Mouse (Mus musculus): ENCODE data around the gene Smo.

Gene Smo

GRCm38 (mm10) chr6:29735336-29735688 lies at the start of gene Smo:
Smo (plus strand) TSS chr6:29735503.
- DNase-seq: peak; percentile 75

DNA sequence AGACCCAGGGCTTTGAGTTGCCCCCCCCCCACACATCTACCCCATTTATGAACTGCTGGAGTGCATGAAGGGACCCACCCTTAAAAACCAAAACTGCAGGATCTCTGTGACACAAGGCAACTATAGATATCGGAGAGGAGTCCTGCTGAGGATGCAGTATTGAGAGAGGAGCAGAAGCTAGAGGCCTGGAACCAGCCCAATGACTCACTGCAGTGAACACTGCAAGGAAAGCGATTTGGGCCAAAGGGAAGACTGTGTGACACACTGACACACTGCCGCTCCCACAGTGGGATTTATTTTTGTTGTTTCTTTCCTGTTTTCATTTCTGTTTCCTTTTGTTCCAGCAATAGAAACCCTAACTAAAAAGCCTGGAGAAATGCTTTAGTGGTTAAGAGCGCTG lies 49.4 kb upstream of the Smo start:
- DNase-seq: no peak

GRCm38 (mm10) chr6:29689458-29689857 lies 45.8 kb upstream of the Smo start:
- no peak for DNase-seq

DNA sequence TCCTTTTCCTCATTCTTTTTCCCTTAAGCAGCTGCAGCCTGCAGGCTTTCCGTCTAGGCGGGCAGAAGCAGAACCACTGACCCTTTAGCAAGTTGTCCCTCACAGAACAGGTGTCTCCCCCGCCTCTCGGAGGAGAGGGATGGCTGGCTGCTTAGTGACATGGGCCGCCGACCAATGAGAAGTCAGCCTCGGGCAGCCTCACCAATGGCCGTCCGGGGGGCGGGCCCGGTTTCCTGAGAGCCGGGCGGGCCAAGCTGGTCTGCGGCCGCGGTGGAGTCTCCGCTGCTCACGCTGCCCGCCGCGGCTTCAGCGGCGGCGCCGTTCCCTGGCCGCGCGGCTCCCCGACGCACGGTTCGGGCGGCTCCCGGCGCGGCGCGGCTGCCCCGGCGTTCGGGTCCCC lies 41.4 kb upstream of the Smo start, which contains the start of gene Tspan33:
TSS of gene Tspan33 (plus strand) at position 270 of the 400 bp plus-strand sequence.
- DNase-seq: peak; percentile 96

DNA sequence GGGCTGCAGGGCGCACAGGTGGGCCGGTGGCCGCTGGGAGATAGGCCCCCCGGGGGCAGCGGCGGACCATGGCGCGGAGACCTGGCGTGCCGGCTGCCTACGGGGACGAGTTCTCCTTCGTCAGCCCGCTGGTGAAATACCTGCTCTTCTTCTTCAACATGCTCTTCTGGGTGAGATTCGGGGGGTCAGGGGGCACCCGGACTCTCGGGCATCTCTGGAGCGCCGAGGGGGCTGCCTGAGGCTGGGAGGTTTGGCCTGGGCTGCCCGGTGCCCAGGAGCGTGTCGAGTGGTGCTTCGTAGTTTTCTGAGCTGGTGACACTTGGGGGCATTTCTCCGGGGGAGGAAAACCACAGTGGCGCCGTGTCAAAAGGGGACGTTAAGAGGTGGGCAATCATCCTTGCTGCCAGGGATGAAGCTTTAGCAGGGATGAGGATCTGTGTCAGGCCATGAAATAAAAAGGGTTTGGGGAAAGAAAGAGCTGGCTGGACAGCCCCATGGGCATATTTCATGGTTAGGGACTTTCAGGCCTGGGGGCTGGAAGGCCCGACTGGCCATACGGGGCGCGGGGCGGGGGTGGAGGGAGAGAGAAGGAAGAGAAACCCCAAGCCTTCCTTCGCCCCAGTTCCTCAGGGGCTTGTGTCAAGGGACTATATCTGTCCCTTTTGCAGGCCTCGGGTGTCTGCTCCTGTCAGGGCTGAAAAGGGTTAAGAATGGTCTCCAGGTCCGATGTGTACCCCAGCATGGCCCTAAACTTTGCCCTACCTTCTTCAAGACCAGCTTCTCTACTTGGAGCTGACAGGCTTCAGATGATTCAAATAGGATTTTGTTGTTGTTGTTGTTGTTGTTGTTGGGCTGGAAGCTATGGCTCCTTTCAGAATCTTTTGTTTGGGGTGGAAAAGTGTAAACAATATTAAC lies 40.7 kb upstream of the Smo start:
- DNase-seq: no peak

- no peak for DNase-seq
Measured at GRCm38 (mm10) chr6:29695290-29695674, 40.0 kb upstream of the Smo start.

DNA sequence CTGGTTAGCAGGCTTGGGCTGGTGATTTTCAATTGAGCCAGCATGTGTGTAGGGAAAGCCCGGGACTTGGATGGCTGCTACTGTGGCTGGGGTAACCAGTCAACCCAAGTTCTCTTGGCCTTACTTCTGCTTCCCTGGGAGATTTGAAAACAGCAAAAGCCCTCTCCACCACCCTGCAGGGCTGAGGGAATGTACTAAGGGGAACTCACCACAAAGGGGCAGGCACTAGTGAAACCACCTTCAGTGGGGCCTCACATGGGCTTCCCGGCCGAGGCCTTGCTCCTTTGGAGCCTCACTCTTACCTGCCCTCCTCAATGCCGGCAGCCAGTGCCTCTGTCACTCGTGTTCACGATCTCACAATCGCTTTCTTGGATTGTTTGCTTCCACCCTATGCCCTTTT lies 39.3 kb upstream of the Smo start:
- DNase-seq: no peak

GRCm38 (mm10) chr6:29697139-29697538 lies 38.2 kb upstream of the Smo start:
- no peak for DNase-seq

DNA sequence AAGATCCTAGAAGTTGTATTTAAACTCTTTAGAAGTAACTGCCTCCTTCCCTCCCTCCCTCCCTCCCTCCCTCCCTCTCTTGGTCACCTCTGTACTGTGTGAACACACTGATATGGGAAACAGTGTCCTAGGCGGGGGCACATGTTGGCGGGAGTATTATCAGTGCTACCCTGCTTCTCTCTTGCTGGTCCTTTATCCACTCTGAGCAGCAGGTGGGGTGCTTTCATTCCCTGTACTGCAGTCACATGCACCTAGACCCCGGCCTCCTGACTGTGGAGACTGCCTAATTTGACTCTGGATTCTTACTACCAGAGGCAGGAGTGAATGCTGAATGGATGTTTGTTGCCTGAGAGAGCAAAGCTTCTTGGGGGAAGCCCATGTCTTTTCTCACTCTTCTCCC lies 37.8 kb upstream of the Smo start:
- DNase-seq: no peak

DNA sequence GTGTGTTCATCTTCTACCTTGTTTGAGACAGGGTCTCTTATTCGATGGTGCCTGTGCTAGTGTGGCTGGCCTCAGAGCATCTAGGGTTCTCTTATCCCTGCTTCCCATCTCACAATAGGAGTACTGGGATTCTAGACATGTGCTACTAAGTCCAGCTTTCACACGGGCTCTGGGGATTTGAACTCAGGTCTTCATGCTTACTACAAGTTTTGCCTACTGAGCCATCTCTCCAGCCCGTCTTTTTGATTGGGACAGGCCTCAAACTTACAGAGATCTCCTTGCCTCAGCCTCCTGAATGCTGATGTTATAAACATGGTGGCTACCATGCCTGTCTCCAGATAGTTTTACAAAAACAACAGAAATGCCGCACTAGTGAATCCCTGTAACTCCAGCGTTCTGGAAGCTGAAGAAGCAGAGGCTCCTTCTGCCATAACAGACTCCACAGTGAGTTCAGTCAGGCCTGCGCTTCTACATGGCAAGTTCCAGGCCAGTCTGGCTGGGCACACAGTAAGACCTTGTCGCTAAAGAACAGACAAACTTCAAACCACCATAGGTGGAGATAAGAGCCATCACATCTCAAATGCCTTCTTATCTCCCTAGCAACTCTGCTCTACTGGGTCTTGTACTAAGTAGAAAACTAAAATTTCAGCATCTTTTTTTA lies 36.1 kb upstream of the Smo start:
- DNase-seq: no peak

DNA sequence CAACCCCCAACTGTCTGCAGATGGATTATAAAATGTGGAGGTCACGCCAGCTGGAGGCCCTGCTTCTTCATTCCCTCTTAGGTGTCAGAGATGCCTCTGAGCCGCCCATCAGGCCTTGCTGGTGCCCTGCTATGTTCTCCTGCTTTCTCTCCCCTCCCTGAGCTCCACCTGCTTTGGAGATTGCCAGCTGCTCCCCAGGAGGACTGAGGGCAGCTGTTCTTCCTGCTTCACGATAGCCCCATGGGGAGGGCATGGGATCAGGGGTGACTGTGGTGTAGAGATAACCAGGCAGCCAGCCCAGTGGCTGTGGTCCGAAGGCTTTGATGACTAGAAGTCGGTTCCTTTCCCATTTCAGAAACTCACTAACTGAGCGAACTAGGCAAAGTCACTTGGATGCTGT lies 34.3 kb upstream of the Smo start:
- DNase-seq: no peak

DNA sequence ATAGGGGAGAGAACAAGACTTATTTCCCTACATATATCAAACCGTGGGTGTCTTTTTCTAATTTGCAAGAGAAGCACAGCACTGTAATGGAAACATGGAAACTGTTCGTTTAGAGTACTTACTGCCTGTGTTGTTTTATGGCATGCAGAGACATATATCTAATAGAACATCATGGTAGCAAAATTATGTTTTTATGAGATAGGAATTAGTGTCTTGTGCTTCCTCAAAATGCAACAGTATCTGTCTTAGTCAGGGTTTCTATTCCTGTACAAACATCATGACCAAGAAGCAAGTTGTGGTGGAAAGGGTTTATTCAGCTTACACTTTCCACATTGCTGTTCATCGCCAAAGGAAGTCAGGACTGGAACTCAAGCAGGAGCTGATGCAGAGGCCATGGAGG lies 33.2 kb upstream of the Smo start:
- no peak for DNase-seq

- no peak for DNase-seq
Measured at GRCm38 (mm10) chr6:29704143-29704542, 31.2 kb upstream of the Smo start.

DNA sequence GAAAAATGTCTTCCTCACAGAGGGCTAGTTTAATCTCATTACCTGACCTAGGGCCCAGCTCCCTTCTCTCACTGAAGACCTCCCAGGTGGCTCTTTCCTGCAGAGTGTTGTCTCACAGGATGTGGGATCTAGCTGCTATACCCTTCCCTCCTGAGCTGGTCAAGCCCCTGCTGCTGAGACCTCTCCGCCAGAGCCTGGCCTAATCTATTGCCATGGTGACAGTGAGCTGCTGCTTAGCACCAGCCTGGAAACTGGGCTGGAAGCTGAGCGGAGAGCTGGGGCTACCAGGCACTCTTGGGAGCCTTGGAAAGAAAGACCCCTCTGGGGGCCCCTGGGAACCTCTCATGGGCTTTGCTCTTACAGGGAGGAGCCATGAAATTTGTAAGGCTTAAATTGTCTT lies 27.4 kb upstream of the Smo start:
- DNase-seq: no peak

GRCm38 (mm10) chr6:29711318-29711717 lies 24.0 kb upstream of the Smo start:
- DNase-seq: no peak

- peak; percentile 85 for DNase-seq
Measured at GRCm38 (mm10) chr6:29712011-29712584, 23.2 kb upstream of the Smo start.

GRCm38 (mm10) chr6:29716624-29717365 lies 18.5 kb upstream of the Smo start:
- DNase-seq: no peak

DNA sequence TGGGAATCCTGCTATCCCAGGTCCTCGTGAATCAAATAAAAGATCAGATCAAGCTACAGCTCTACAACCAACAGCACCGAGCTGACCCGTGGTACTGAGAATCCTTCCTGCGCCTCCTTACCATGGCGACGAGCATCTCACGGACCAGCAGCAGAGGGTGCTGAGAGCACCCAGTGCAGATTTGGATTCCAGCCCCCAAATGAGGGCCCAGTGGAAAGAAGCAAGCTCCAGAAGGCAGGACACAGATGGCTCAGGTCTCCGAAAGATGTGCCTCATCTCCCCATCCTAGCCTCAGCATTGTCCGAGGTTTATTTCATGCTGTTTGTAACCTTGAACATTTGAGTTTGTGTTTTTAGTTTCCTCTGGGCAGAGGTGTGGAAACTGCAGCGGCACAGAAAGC lies 17.8 kb upstream of the Smo start:
- no peak for DNase-seq

DNA sequence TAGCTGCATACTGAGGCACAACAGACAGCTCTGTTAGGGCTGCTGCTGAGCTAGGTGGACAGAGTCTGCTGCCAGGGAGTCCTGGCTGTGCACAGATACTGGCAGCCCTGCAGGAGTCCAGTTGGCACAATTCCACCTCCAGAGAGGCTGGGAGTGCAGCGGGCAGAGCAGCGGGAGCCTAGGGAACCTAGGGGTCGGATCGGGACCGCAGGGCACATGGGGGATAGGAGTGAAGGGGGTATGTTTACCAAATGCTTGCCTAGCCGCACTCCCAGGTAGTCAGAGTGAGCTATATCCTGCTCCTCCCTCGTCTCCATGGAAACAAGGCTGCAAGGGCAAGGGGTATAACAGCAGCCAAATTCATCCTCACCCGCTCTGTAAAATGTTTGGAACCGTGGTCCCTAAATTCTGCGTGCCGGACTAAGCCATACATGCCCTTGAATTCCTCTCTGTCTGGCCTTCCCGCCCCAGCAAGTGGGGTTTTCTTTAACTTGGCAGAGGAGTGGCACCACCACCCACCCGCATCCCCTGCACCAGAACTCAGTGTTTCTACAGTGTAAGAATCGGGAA lies 17.3 kb upstream of the Smo start:
- peak; percentile 23 for DNase-seq

GRCm38 (mm10) chr6:29718894-29719329 lies 16.4 kb upstream of the Smo start:
- DNase-seq: peak; percentile 52

DNA sequence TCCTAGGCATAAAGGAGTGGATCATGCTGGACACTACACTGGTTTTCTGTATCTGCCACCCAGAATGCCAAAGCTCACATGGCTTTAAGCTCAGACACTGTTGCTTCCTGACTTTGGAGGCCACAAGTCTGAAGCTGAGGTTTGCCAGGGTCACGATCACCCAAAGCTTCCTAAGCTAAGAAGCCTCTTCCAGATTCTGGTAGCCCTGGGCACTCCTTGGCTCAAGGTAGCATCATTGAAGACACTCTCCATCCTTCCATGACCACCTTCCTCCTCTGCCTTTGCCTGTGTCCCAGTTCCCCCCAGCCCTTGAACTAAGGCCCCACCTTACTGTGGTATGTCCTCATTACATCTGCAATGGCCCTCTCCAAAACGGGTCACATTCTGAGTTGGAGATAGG lies 13.4 kb upstream of the Smo start:
- no peak for DNase-seq

- no peak for DNase-seq
Measured at GRCm38 (mm10) chr6:29726576-29727200, 8.6 kb upstream of the Smo start.
